Mouse (Mus musculus) midbrain, embryonic 11.5 days (tissue): ENCODE measurements around the gene Agtr1b. TPM values are rescaled to one million over a fixed set of nuclear protein-coding genes. Genes with fewer than 3 reads are reported as not detected.

Experiments
- ATAC-seq: fragments of 200-750 bp; cut with Nextera tagmentation; 2 replicates; pipeline ENCODE4 v1.8.0; 2017; ENCODE audit warnings: moderate TSS enrichment, moderate library complexity; ENCODE audit not compliant: low FRiP score
- DNase-seq: peaks from one replicate; pipeline ENCODE4 v3.0.0; 2015; ENCODE audit warnings: low spot score; ENCODE audit errors: missing footprints
- H3K27ac ChIP-seq: fragments of 300-500 bp; sonication (generic); 2 replicates; pipeline ENCODE4 v1.5.1; 2014; ENCODE audit warnings: low read depth, low read length
- H3K27me3 ChIP-seq: fragments of 300-500 bp; sonication (generic); 2 replicates; pipeline ENCODE4 v1.6.1; 2014; ENCODE audit warnings: mild to moderate bottlenecking, low read length, moderate library complexity, mixed read lengths; ENCODE audit not compliant: control insufficient read depth, insufficient read depth
- H3K36me3 ChIP-seq: fragments of 300-500 bp; sonication (generic); 2 replicates; pipeline ENCODE4 v1.6.1; 2014; ENCODE audit warnings: mild to moderate bottlenecking, low read length, moderate library complexity, mixed read lengths; ENCODE audit not compliant: control insufficient read depth, insufficient read depth
- H3K4me1 ChIP-seq: fragments of 300-500 bp; sonication (generic); 2 replicates; pipeline ENCODE4 v1.6.1; 2014; ENCODE audit warnings: low read length; ENCODE audit not compliant: control insufficient read depth, insufficient read depth
- H3K4me2 ChIP-seq: fragments of 300-500 bp; sonication (generic); 2 replicates; pipeline ENCODE4 v1.6.1; 2014; ENCODE audit warnings: mild to moderate bottlenecking, moderate library complexity
- H3K4me3 ChIP-seq: fragments of 300-500 bp; sonication (generic); 2 replicates; pipeline ENCODE4 v1.5.1; 2014; ENCODE audit warnings: low read depth, low read length
- H3K9ac ChIP-seq: fragments of 300-500 bp; sonication (generic); 2 replicates; pipeline ENCODE4 v1.6.1; 2014; ENCODE audit warnings: low read length
- H3K9me3 ChIP-seq: fragments of 300-500 bp; sonication (generic); 2 replicates; pipeline ENCODE4 v1.6.1; 2016; ENCODE audit warnings: low read length; ENCODE audit not compliant: control insufficient read depth
- WGBS: fragments of 180-500 bp; shearing (Covaris S2); extraction: QIAGEN DNeasy Blood & Tissue Kit; methylation state at CpG from one replicate; pipeline ENCODE4 v1.1.7; 2014; 5-methylcytosine and 5-hydroxymethylcytosine counted together
- polyA plus RNA-seq: library from polyadenylated mRNA; unstranded; fragments of >200 nt; fragmentation: Nextera tagmentation; extraction: Ambion mirVana; gene quantifications from 2 replicates; pipeline ENCODE4 v1.2.1, GENCODE M21; 2014

Gene Agtr1b
- polyA plus RNA-seq = not detected in 2 replicates

GRCm38 (mm10) chr3:20366558-20367522 lies at the start of gene Agtr1b:
Gene Agtr1b, minus strand, starts transcription at chr3:20367177.
- WGBS = 13% methylated on average over 19 of the region's 19 CpGs
- Histone ChIP-seq H3K4me3 (peak within 1 kb of the TSS; percentile 20; the same call in 1 of the 2 replicates), H3K36me3 (no peaks in the 10 kb centered on the region), H3K27ac (no peak within 1 kb of the TSS), H3K27me3 (no peaks in the 10 kb centered on the region), H3K9me3 (no peaks in the 10 kb centered on the region), H3K4me1 (no peaks in the 10 kb centered on the region), H3K4me2 (peak within 1 kb of the TSS; percentile 46), H3K9ac (peak within 1 kb of the TSS; percentile 46)
- ATAC-seq (peak; percentile 87), DNase-seq (peak; percentile 85)

- Histone ChIP-seq H3K4me1 (no peaks in the 10 kb centered on the region), H3K4me2 (no peak overlapping the region), H3K27ac (no peak overlapping the region), H3K4me3 (no peak overlapping the region), H3K9ac (no peak overlapping the region), H3K27me3 (no peaks in the 10 kb centered on the region), H3K9me3 (no peaks in the 10 kb centered on the region), H3K36me3 (no peaks in the 10 kb centered on the region)
- DNase-seq (no peak), ATAC-seq (no peak)
These were observed 13.4 kb downstream of the Agtr1b start for GRCm38 (mm10) chr3:20353598-20353997.

GRCm38 (mm10) chr3:20348206-20348605 lies 18.8 kb downstream of the Agtr1b start:
- Histone ChIP-seq H3K9ac (no peak overlapping the region), H3K36me3 (no peaks in the 10 kb centered on the region), H3K4me3 (no peak overlapping the region), H3K27ac (no peak overlapping the region), H3K4me1 (no peaks in the 10 kb centered on the region), H3K27me3 (no peaks in the 10 kb centered on the region), H3K4me2 (no peak overlapping the region), H3K9me3 (no peaks in the 10 kb centered on the region)
- no peak for DNase-seq
- ATAC-seq = no peak

- no peak for ATAC-seq
- Histone ChIP-seq H3K27me3 (no peaks in the 10 kb centered on the region), H3K36me3 (no peaks in the 10 kb centered on the region), H3K4me1 (no peaks in the 10 kb centered on the region), H3K9ac (no peak overlapping the region), H3K4me2 (no peak overlapping the region), H3K9me3 (no peaks in the 10 kb centered on the region), H3K27ac (no peak overlapping the region), H3K4me3 (no peak overlapping the region)
- DNase-seq = no peak
- WGBS = 84% methylated on average over 1 of the region's 1 CpGs
These were observed 26.6 kb downstream of the Agtr1b start for GRCm38 (mm10) chr3:20340402-20340801.

- 68% methylated on average over 5 of the region's 5 CpGs for WGBS
- no peaks in the 10 kb centered on the region for H3K4me1 ChIP-seq
- H3K4me2 ChIP-seq = no peak overlapping the region
- H3K27ac ChIP-seq = no peak overlapping the region
- ATAC-seq (no peak), DNase-seq (no peak)
- H3K9ac ChIP-seq = no peak overlapping the region
- no peaks in the 10 kb centered on the region for H3K27me3 ChIP-seq
- no peak overlapping the region for H3K4me3 ChIP-seq
- H3K9me3 ChIP-seq = no peaks in the 10 kb centered on the region
- H3K36me3 ChIP-seq = no peaks in the 10 kb centered on the region
These were observed 32.3 kb downstream of the Agtr1b start for GRCm38 (mm10) chr3:20334681-20335080.

GRCm38 (mm10) chr3:20317233-20317632 lies 49.7 kb downstream of the Agtr1b start:
- no peaks in the 10 kb centered on the region for H3K27me3 ChIP-seq
- DNase-seq (no peak), ATAC-seq (no peak)
- 13% methylated on average over 1 of the region's 1 CpGs for WGBS
- no peak overlapping the region for H3K4me2 ChIP-seq
- no peak overlapping the region for H3K9ac ChIP-seq
- no peak overlapping the region for H3K27ac ChIP-seq
- H3K4me1 ChIP-seq = no peaks in the 10 kb centered on the region
- H3K36me3 ChIP-seq = no peaks in the 10 kb centered on the region
- no peak overlapping the region for H3K4me3 ChIP-seq
- no peaks in the 10 kb centered on the region for H3K9me3 ChIP-seq

- no peaks in the 10 kb centered on the region for H3K4me1 ChIP-seq
- no peak for ATAC-seq
- H3K27ac ChIP-seq = no peak overlapping the region
- no peaks in the 10 kb centered on the region for H3K9me3 ChIP-seq
- H3K27me3 ChIP-seq = no peaks in the 10 kb centered on the region
- H3K4me2 ChIP-seq = no peak overlapping the region
- no peak for DNase-seq
- no peak overlapping the region for H3K9ac ChIP-seq
- H3K4me3 ChIP-seq = no peak overlapping the region
- no peaks in the 10 kb centered on the region for H3K36me3 ChIP-seq
- 90% methylated on average over 4 of the region's 4 CpGs for WGBS
These were observed 57.8 kb downstream of the Agtr1b start for GRCm38 (mm10) chr3:20309142-20309541.

- H3K4me2 ChIP-seq = no peak overlapping the region
- H3K36me3 ChIP-seq = no peaks in the 10 kb centered on the region
- no peak overlapping the region for H3K27ac ChIP-seq
- H3K27me3 ChIP-seq = no peaks in the 10 kb centered on the region
- H3K4me1 ChIP-seq = no peaks in the 10 kb centered on the region
- WGBS = 84% methylated on average over 4 of the region's 4 CpGs
- no peak overlapping the region for H3K9ac ChIP-seq
- ATAC-seq = no peak
- H3K4me3 ChIP-seq = no peak overlapping the region
- no peak for DNase-seq
- H3K9me3 ChIP-seq = no peaks in the 10 kb centered on the region
These were observed 59.7 kb downstream of the Agtr1b start for GRCm38 (mm10) chr3:20307256-20307655.

GRCm38 (mm10) chr3:20304758-20305352 lies 62.1 kb downstream of the Agtr1b start:
- no peaks in the 10 kb centered on the region for H3K9me3 ChIP-seq
- no peak overlapping the region for H3K4me3 ChIP-seq
- ATAC-seq = no peak
- H3K4me2 ChIP-seq = no peak overlapping the region
- H3K9ac ChIP-seq = no peak overlapping the region
- H3K4me1 ChIP-seq = no peaks in the 10 kb centered on the region
- 73% methylated on average over 2 of the region's 2 CpGs for WGBS
- no peaks in the 10 kb centered on the region for H3K36me3 ChIP-seq
- no peak overlapping the region for H3K27ac ChIP-seq
- no peak for DNase-seq
- H3K27me3 ChIP-seq = no peaks in the 10 kb centered on the region
